Comparison of ENCODE assay signal across 11 mouse cellular contexts in genomic region chr4:133489489-133490245, GRCm38 (mm10). TPM values are rescaled to one million over a fixed set of nuclear protein-coding genes. Genes with fewer than 3 reads are reported as not detected.
A peak's percentile ranks its signal among the peaks of the same experiment; 100 is the strongest.
DNase-seq lines count a peak whose midpoint lies in the region; ATAC-seq and TF ChIP-seq lines count a peak whose summit lies in the region.
"Had no signal": no experiment of that assay in that cellular context is flagged by ENCODE, and none has a peak within 500 bp of the region (broad histone marks: within the 10 kb centered on the region; RNA-seq: fewer than 3 reads in every experiment).

No protein-coding gene starts in this region.

- H3K4me3 ChIP-seq in heart, adult 2 months, result no peak overlapping the region
- no peak overlapping the region for H3K4me3 ChIP-seq in lung, embryonic 15.5 days
- H3K4me3 ChIP-seq in heart, postnatal 0 days (ENCODE audit: low read depth, low read length), result no peak overlapping the region
- H3K4me3 ChIP-seq in stomach, postnatal 0 days (ENCODE audit: low read depth, low read length), result no peak overlapping the region
- H3K4me3 ChIP-seq: forebrain, embryonic 13.5 days; limb, embryonic 15.5 days had no signal

- no peaks in the 10 kb centered on the region for H3K79me2 ChIP-seq in heart, adult 2 months (replicated peaks; ENCODE audit: control insufficient read depth, insufficient read depth, low read length)

- no peak for TF ChIP-seq CTCF in heart, adult 2 months (IDR thresholded peaks at IDR 0.05)
- no peak for TF ChIP-seq CTCF in heart, postnatal 0 days (IDR thresholded peaks at IDR 0.05; ENCODE audit: low read depth)
- TF ChIP-seq CTCF in stomach, postnatal 0 days (IDR thresholded peaks at IDR 0.05; ENCODE audit: low read depth), result no peak

- ATAC-seq in lung, embryonic 15.5 days (ENCODE audit: borderline replicate concordance, extremely low read depth, low FRiP score, low TSS enrichment), result peak; percentile 10; the same call in 1 of the 2 replicates
- peak; percentile 22 for ATAC-seq in heart, postnatal 0 days (ENCODE audit: insufficient read depth, low read depth)
- ATAC-seq in stomach, postnatal 0 days (ENCODE audit: low FRiP score, low TSS enrichment), result peak; percentile 32
- ATAC-seq: forebrain, embryonic 13.5 days had no signal

- no peak overlapping the region for H3K9ac ChIP-seq in heart, adult 2 months (ENCODE audit: low read depth, low read length)
- H3K9ac ChIP-seq in lung, embryonic 15.5 days, result no peak overlapping the region
- H3K9ac ChIP-seq in heart, postnatal 0 days (replicated peaks; ENCODE audit: low read depth, low read length), result no peak overlapping the region
- H3K9ac ChIP-seq in stomach, postnatal 0 days (ENCODE audit: low read length), result no peak overlapping the region
- H3K9ac ChIP-seq: forebrain, embryonic 13.5 days; limb, embryonic 15.5 days had no signal

- no peaks in the 10 kb centered on the region for H3K9me3 ChIP-seq in lung, embryonic 15.5 days
- no peaks in the 10 kb centered on the region for H3K9me3 ChIP-seq in heart, postnatal 0 days (replicated peaks; ENCODE audit: control insufficient read depth, low read length)
- H3K9me3 ChIP-seq in stomach, postnatal 0 days (ENCODE audit: control insufficient read depth, low read length), result no peaks in the 10 kb centered on the region
- H3K9me3 ChIP-seq: forebrain, embryonic 13.5 days; limb, embryonic 15.5 days had no signal

- WGBS in heart, adult 2 months, result 52% methylated on average over 4 of the region's 4 CpGs
- 31% methylated on average over 4 of the region's 4 CpGs for WGBS in lung, embryonic 15.5 days
- WGBS in heart, postnatal 0 days, result 36% methylated on average over 4 of the region's 4 CpGs
- 46% methylated on average over 4 of the region's 4 CpGs for WGBS in stomach, postnatal 0 days

- no peak overlapping the region for H3K4me2 ChIP-seq in lung, embryonic 15.5 days
- H3K4me2 ChIP-seq in heart, postnatal 0 days (ENCODE audit: low read depth, low read length), result no peak overlapping the region
- H3K4me2 ChIP-seq in stomach, postnatal 0 days (replicated peaks; ENCODE audit: low read depth), result no peak overlapping the region
- H3K4me2 ChIP-seq: forebrain, embryonic 13.5 days; limb, embryonic 15.5 days had no signal

- no peak for DNase-seq in heart, adult 2 months
- DNase-seq in heart, adult 8-10 months (ENCODE audit: low spot score), result no peak
- DNase-seq in lung, postnatal 10 days, result no peak
- DNase-seq in heart, postnatal 0 days (ENCODE audit: low spot score), result peak; percentile 61
- peak; percentile 31 for DNase-seq in stomach, postnatal 0 days (ENCODE audit: low spot score)
- no peak for DNase-seq in thymus, postnatal 36 days
- DNase-seq in left cerebral cortex, adult 18-20 months (ENCODE audit: low spot score in 2 of 2), result no peak
- DNase-seq: cerebellum, postnatal 14 days had no signal

- intact Hi-C loops in heart, adult 2 months (cut with DNase I), result no loop called here

- H3K27ac ChIP-seq in heart, adult 2 months, result peak overlapping the region; percentile 10; the same call in 1 of the 2 replicates
- peak overlapping the region; percentile 41 for H3K27ac ChIP-seq in lung, embryonic 15.5 days
- H3K27ac ChIP-seq in heart, postnatal 0 days (ENCODE audit: low read depth), result peak overlapping the region; percentile 66
- H3K27ac ChIP-seq in stomach, postnatal 0 days (replicated peaks), result peak overlapping the region; percentile 74
- H3K27ac ChIP-seq: forebrain, embryonic 13.5 days; limb, embryonic 15.5 days had no signal

- TF ChIP-seq POLR2A in heart, adult 2 months (IDR thresholded peaks at IDR 0.05; ENCODE audit: insufficient read depth, low read depth, low read length), result no peak

- TF ChIP-seq EP300 in heart, adult 2 months (IDR thresholded peaks at IDR 0.05; ENCODE audit: insufficient read depth, low read depth, low read length), result no peak
- peak; percentile 29; the same call in 1 of the 2 replicates for TF ChIP-seq EP300 in heart, postnatal 0 days (IDR thresholded peaks at IDR 0.05; ENCODE audit: low read depth)
- no peak for TF ChIP-seq EP300 in stomach, postnatal 0 days (optimal IDR thresholded peaks at IDR 0.05)

- H3K36me3 ChIP-seq in heart, adult 2 months (ENCODE audit: control insufficient read depth, insufficient read depth, low read length), result no peaks in the 10 kb centered on the region
- no peaks in the 10 kb centered on the region for H3K36me3 ChIP-seq in lung, embryonic 15.5 days
- H3K36me3 ChIP-seq in heart, postnatal 0 days (replicated peaks; ENCODE audit: control insufficient read depth, insufficient read depth, low read length), result 0 out of 2 replicates have a peak, but pooled peaks cover 10% of the 10 kb centered on the region
- H3K36me3 ChIP-seq in stomach, postnatal 0 days (ENCODE audit: control insufficient read depth, insufficient read depth, low read length), result no peaks in the 10 kb centered on the region
- H3K36me3 ChIP-seq: limb, embryonic 15.5 days had no signal

- H3K27me3 ChIP-seq in heart, adult 2 months (ENCODE audit: control insufficient read depth, insufficient read depth, low read length), result no peaks in the 10 kb centered on the region
- H3K27me3 ChIP-seq in lung, embryonic 15.5 days, result peaks cover 1% of the 10 kb centered on the region; the same call in 1 of the 2 replicates
- no peaks in the 10 kb centered on the region for H3K27me3 ChIP-seq in heart, postnatal 0 days (ENCODE audit: control insufficient read depth, insufficient read depth, low read length)
- H3K27me3 ChIP-seq in stomach, postnatal 0 days (ENCODE audit: control insufficient read depth, insufficient read depth, low read length), result no peaks in the 10 kb centered on the region

- peaks cover 14% of the 10 kb centered on the region for H3K4me1 ChIP-seq in heart, adult 2 months (ENCODE audit: control insufficient read depth, insufficient read depth, low read length)
- peaks cover 26% of the 10 kb centered on the region for H3K4me1 ChIP-seq in lung, embryonic 15.5 days
- peaks cover 25% of the 10 kb centered on the region for H3K4me1 ChIP-seq in heart, postnatal 0 days (ENCODE audit: control insufficient read depth, insufficient read depth)
- H3K4me1 ChIP-seq in stomach, postnatal 0 days (replicated peaks; ENCODE audit: control insufficient read depth, insufficient read depth), result 0 out of 2 replicates have a peak, but pooled peaks cover 3% of the 10 kb centered on the region

RNA-seq across cellular contexts. Expression of gene Trnp1, which starts 8.7 kb away (rescaled TPM):
- total RNA-seq in heart, adult 2 months (2021), result 1 to 10 TPM; 2.0 to 2.1 TPM
- polyA plus RNA-seq in heart, adult 2 months (2012; rRNA removed), result 2.3 and 2.4 TPM in 2 replicates
- total RNA-seq in heart, adult 8-10 months (2022), result 1 to 10 TPM; 1.3 to 1.8 (median 1.6) TPM
- polyA plus RNA-seq in lung, embryonic 15.5 days (2015; fragmentation: Nextera tagmentation; extraction: Ambion mirVana), result 0.79 and 1.2 TPM in 2 replicates
- 4.1 and 9.8 TPM in 2 replicates for total RNA-seq in heart, postnatal 0 days (2014; rRNA removed; ENCODE audit: low replicate concordance)
- polyA plus RNA-seq in heart, postnatal 0 days (2015; fragmentation: Nextera tagmentation; extraction: Ambion mirVana), result 1.8 and 2.7 TPM in 2 replicates
- polyA plus RNA-seq in stomach, postnatal 0 days (2015; fragmentation: Nextera tagmentation; extraction: Ambion mirVana), result 4.0 and 4.4 TPM in 2 replicates
- 100 to 1,000 TPM; 164 to 182 TPM for total RNA-seq in left cerebral cortex, adult 18-20 months (2021)

RNA-seq across cellular contexts. Expression of gene Tent5b, which starts 9.7 kb away (rescaled TPM):
- total RNA-seq in heart, adult 2 months (2021), result 1 to 10 TPM; 2.0 to 2.3 TPM
- 1.4 and 1.9 TPM in 2 replicates for polyA plus RNA-seq in heart, adult 2 months (2012; rRNA removed)
- 1 to 10 TPM; 1.3 to 3.0 (median 1.6) TPM for total RNA-seq in heart, adult 8-10 months (2022)
- 1.5 and 1.9 TPM in 2 replicates for polyA plus RNA-seq in lung, embryonic 15.5 days (2015; fragmentation: Nextera tagmentation; extraction: Ambion mirVana)
- 33.3 and 48.2 TPM in 2 replicates for total RNA-seq in heart, postnatal 0 days (2014; rRNA removed; ENCODE audit: low replicate concordance)
- 0.78 and 1.4 TPM in 2 replicates for polyA plus RNA-seq in heart, postnatal 0 days (2015; fragmentation: Nextera tagmentation; extraction: Ambion mirVana)
- 34.0 and 35.3 TPM in 2 replicates for polyA plus RNA-seq in stomach, postnatal 0 days (2015; fragmentation: Nextera tagmentation; extraction: Ambion mirVana)
- under 1 TPM in 1 of 2 experiments, not detected in 1; 0.14 TPM for total RNA-seq in left cerebral cortex, adult 18-20 months (2021)

RNA-seq across cellular contexts. Expression of gene Kdf1, which starts 29.1 kb away (rescaled TPM):
- total RNA-seq in heart, adult 2 months (2021), result not detected
- 0.23 TPM in 1 of 2 replicates, not detected in the other for polyA plus RNA-seq in heart, adult 2 months (2012; rRNA removed)
- total RNA-seq in heart, adult 8-10 months (2022), result not detected
- polyA plus RNA-seq in lung, embryonic 15.5 days (2015; fragmentation: Nextera tagmentation; extraction: Ambion mirVana), result 29.2 and 29.7 TPM in 2 replicates
- total RNA-seq in heart, postnatal 0 days (2014; rRNA removed; ENCODE audit: low replicate concordance), result not detected in 2 replicates
- 0.16 and 0.30 TPM in 2 replicates for polyA plus RNA-seq in heart, postnatal 0 days (2015; fragmentation: Nextera tagmentation; extraction: Ambion mirVana)
- polyA plus RNA-seq in stomach, postnatal 0 days (2015; fragmentation: Nextera tagmentation; extraction: Ambion mirVana), result 29.2 and 34.2 TPM in 2 replicates
- total RNA-seq in left cerebral cortex, adult 18-20 months (2021), result under 1 TPM; 0.42 to 0.54 TPM

RNA-seq across cellular contexts. Expression of gene Nudc, which starts 56.1 kb away (rescaled TPM):
- 10 to 100 TPM; 70.5 to 78.8 TPM for total RNA-seq in heart, adult 2 months (2021)
- 40.5 and 52.5 TPM in 2 replicates for polyA plus RNA-seq in heart, adult 2 months (2012; rRNA removed)
- 10 to 100 TPM; 66.4 to 92.0 (median 73.0) TPM for total RNA-seq in heart, adult 8-10 months (2022)
- 300 and 313 TPM in 2 replicates for polyA plus RNA-seq in lung, embryonic 15.5 days (2015; fragmentation: Nextera tagmentation; extraction: Ambion mirVana)
- 29.2 and 42.1 TPM in 2 replicates for total RNA-seq in heart, postnatal 0 days (2014; rRNA removed; ENCODE audit: low replicate concordance)
- 146 and 152 TPM in 2 replicates for polyA plus RNA-seq in heart, postnatal 0 days (2015; fragmentation: Nextera tagmentation; extraction: Ambion mirVana)
- polyA plus RNA-seq in stomach, postnatal 0 days (2015; fragmentation: Nextera tagmentation; extraction: Ambion mirVana), result 122 and 125 TPM in 2 replicates
- 100 to 1,000 TPM; 148 to 156 TPM for total RNA-seq in left cerebral cortex, adult 18-20 months (2021)

Comparison
In these comparisons a context has a peak if more than half of its experiments do, and no peak if none do; other contexts are left out.
1. DNase-seq: peak in heart, postnatal 0 days (single experiment) and stomach, postnatal 0 days (single experiment); none in heart, adult 2 months (0 of 2), heart, adult 8-10 months (single experiment), lung, postnatal 10 days (single experiment), thymus, postnatal 36 days (0 of 2) and left cerebral cortex, adult 18-20 months (0 of 2).
2. H3K27ac ChIP-seq: peak in every context shown above with its lines; median percentile 74 in stomach, postnatal 0 days; 66 in heart, postnatal 0 days; 41 in lung, embryonic 15.5 days; 10 in heart, adult 2 months.
3. RNA of gene Trnp1, which starts 8.7 kb away (total RNA-seq): 164 to 182 TPM in left cerebral cortex, adult 18-20 months; 4.1 to 9.8 TPM in heart, postnatal 0 days, 2.0 to 2.1 TPM in heart, adult 2 months and 1.3 to 1.8 TPM in heart, adult 8-10 months; every median in the first group is over 10 times any median in the second.
4. Peak in every context shown above with its lines, with median percentiles within 50 percentile points of each other: ATAC-seq.